Mouse (Mus musculus): Measurements from ENCODE around the gene Top2b. TPM values are rescaled to one million over a fixed set of nuclear protein-coding genes. Genes with fewer than 3 reads are reported as not detected.

Top2b gene
- polyA plus RNA-seq, 1 experiment = 1.7 TPM

- Histone ChIP-seq H3K36me3 (ENCODE audit: control insufficient read depth, insufficient read depth, low read length) (no peaks in the 10 kb centered on the region), H3K4me1 (ENCODE audit: control insufficient read depth, insufficient read depth, insufficient read length, low read length) (no peaks in the 10 kb centered on the region), H3K27ac (ENCODE audit: insufficient read depth, low read depth, low read length) (no peak overlapping the region), H3K27me3 (ENCODE audit: control insufficient read depth, insufficient read depth, low read length) (no peaks in the 10 kb centered on the region), H3K4me3 (ENCODE audit: low read depth, low read length) (no peak overlapping the region)
- TF ChIP-seq POLR2A (IDR thresholded peaks at IDR 0.05; ENCODE audit: low read depth, low read length) (no peak), CTCF (IDR thresholded peaks at IDR 0.05; ENCODE audit: extremely low read depth, insufficient read length, insufficient replicate concordance, low read depth, low read length) (no peak)
- 62% methylated on average over 3 of the region's 3 CpGs for WGBS
Measured at GRCm38 (mm10) chr14:16329756-16330155, 35.2 kb upstream of the Top2b start.

GRCm38 (mm10) chr14:16334260-16334659 lies 30.7 kb upstream of the Top2b start:
- TF ChIP-seq CTCF (IDR thresholded peaks at IDR 0.05; ENCODE audit: extremely low read depth, insufficient read length, insufficient replicate concordance, low read depth, low read length) (no peak), POLR2A (IDR thresholded peaks at IDR 0.05; ENCODE audit: low read depth, low read length) (no peak)
- H3K36me3 ChIP-seq (ENCODE audit: control insufficient read depth, insufficient read depth, low read length) = no peaks in the 10 kb centered on the region

GRCm38 (mm10) chr14:16335835-16336417 lies 29.1 kb upstream of the Top2b start:
- Histone ChIP-seq H3K27ac (ENCODE audit: insufficient read depth, low read depth, low read length) (no peak overlapping the region), H3K4me3 (ENCODE audit: low read depth, low read length) (no peak overlapping the region), H3K27me3 (ENCODE audit: control insufficient read depth, insufficient read depth, low read length) (no peaks in the 10 kb centered on the region), H3K4me1 (ENCODE audit: control insufficient read depth, insufficient read depth, insufficient read length, low read length) (no peaks in the 10 kb centered on the region), H3K36me3 (ENCODE audit: control insufficient read depth, insufficient read depth, low read length) (no peaks in the 10 kb centered on the region)
- TF ChIP-seq POLR2A (IDR thresholded peaks at IDR 0.05; ENCODE audit: low read depth, low read length) (no peak), CTCF (IDR thresholded peaks at IDR 0.05; ENCODE audit: extremely low read depth, insufficient read length, insufficient replicate concordance, low read depth, low read length) (no peak)
- WGBS = 51% methylated on average over 3 of the region's 3 CpGs

More at GRCm38 (mm10) chr14:16334260-16334659, 30.7 kb upstream of the Top2b start:
- 73% methylated on average over 3 of the region's 3 CpGs for WGBS
- no peak overlapping the region for H3K4me3 ChIP-seq (ENCODE audit: low read depth, low read length)
- H3K4me1 ChIP-seq (ENCODE audit: control insufficient read depth, insufficient read depth, insufficient read length, low read length) = no peaks in the 10 kb centered on the region
- no peaks in the 10 kb centered on the region for H3K27me3 ChIP-seq (ENCODE audit: control insufficient read depth, insufficient read depth, low read length)
- H3K27ac ChIP-seq (ENCODE audit: insufficient read depth, low read depth, low read length) = no peak overlapping the region

GRCm38 (mm10) chr14:16347505-16347904 lies 17.5 kb upstream of the Top2b start:
- Histone ChIP-seq H3K36me3 (ENCODE audit: control insufficient read depth, insufficient read depth, low read length) (no peaks in the 10 kb centered on the region), H3K4me1 (ENCODE audit: control insufficient read depth, insufficient read depth, insufficient read length, low read length) (no peaks in the 10 kb centered on the region), H3K27ac (ENCODE audit: insufficient read depth, low read depth, low read length) (no peak overlapping the region), H3K4me3 (ENCODE audit: low read depth, low read length) (no peak overlapping the region), H3K27me3 (ENCODE audit: control insufficient read depth, insufficient read depth, low read length) (no peaks in the 10 kb centered on the region)
- TF ChIP-seq POLR2A (IDR thresholded peaks at IDR 0.05; ENCODE audit: low read depth, low read length) (no peak), CTCF (IDR thresholded peaks at IDR 0.05; ENCODE audit: extremely low read depth, insufficient read length, insufficient replicate concordance, low read depth, low read length) (no peak)
- 74% methylated on average over 9 of the region's 9 CpGs for WGBS

GRCm38 (mm10) chr14:16359704-16360103 lies 5.3 kb upstream of the Top2b start:
- TF ChIP-seq CTCF (IDR thresholded peaks at IDR 0.05; ENCODE audit: extremely low read depth, insufficient read length, insufficient replicate concordance, low read depth, low read length) (no peak), POLR2A (IDR thresholded peaks at IDR 0.05; ENCODE audit: low read depth, low read length) (no peak)
- H3K4me1 ChIP-seq (ENCODE audit: control insufficient read depth, insufficient read depth, insufficient read length, low read length) = no peaks in the 10 kb centered on the region
- no peak overlapping the region for H3K4me3 ChIP-seq (ENCODE audit: low read depth, low read length)
- no peak overlapping the region for H3K27ac ChIP-seq (ENCODE audit: insufficient read depth, low read depth, low read length)
- H3K36me3 ChIP-seq (ENCODE audit: control insufficient read depth, insufficient read depth, low read length) = no peaks in the 10 kb centered on the region
- 27% methylated on average over 1 of the region's 1 CpGs for WGBS
- H3K27me3 ChIP-seq (ENCODE audit: control insufficient read depth, insufficient read depth, low read length) = no peaks in the 10 kb centered on the region

- TF ChIP-seq POLR2A (IDR thresholded peaks at IDR 0.05; ENCODE audit: low read depth, low read length) = no peak
- no peak for TF ChIP-seq CTCF (IDR thresholded peaks at IDR 0.05; ENCODE audit: extremely low read depth, insufficient read length, insufficient replicate concordance, low read depth, low read length)
- peaks cover 4% of the 10 kb centered on the region for H3K4me1 ChIP-seq (ENCODE audit: control insufficient read depth, insufficient read depth, insufficient read length, low read length)
- WGBS = under 1% methylated on average over 28 of the region's 32 CpGs
- H3K27me3 ChIP-seq (ENCODE audit: control insufficient read depth, insufficient read depth, low read length) = no peaks in the 10 kb centered on the region
- no peaks in the 10 kb centered on the region for H3K36me3 ChIP-seq (ENCODE audit: control insufficient read depth, insufficient read depth, low read length)
- H3K27ac ChIP-seq (ENCODE audit: insufficient read depth, low read depth, low read length) = peak overlapping the region; percentile 94
- peak overlapping the region; percentile 92 for H3K4me3 ChIP-seq (ENCODE audit: low read depth, low read length)
Measured at GRCm38 (mm10) chr14:16364161-16364831, 683 bp upstream of the Top2b start.

GRCm38 (mm10) chr14:16365362-16366173 lies 589 bp downstream of the Top2b start:
- Histone ChIP-seq H3K4me3 (ENCODE audit: low read depth, low read length) (peak overlapping the region; percentile 92), H3K27me3 (ENCODE audit: control insufficient read depth, insufficient read depth, low read length) (no peaks in the 10 kb centered on the region), H3K4me1 (ENCODE audit: control insufficient read depth, insufficient read depth, insufficient read length, low read length) (peaks cover 4% of the 10 kb centered on the region), H3K27ac (ENCODE audit: insufficient read depth, low read depth, low read length) (peak overlapping the region; percentile 97), H3K36me3 (ENCODE audit: control insufficient read depth, insufficient read depth, low read length) (no peaks in the 10 kb centered on the region)
- no peak for TF ChIP-seq POLR2A (IDR thresholded peaks at IDR 0.05; ENCODE audit: low read depth, low read length)
- TF ChIP-seq CTCF (IDR thresholded peaks at IDR 0.05; ENCODE audit: extremely low read depth, insufficient read length, insufficient replicate concordance, low read depth, low read length) = no peak
- under 1% methylated on average over 87 of the region's 87 CpGs for WGBS

All from small intestine, adult 2 months (tissue).